Mouse (Mus musculus) left cerebral cortex, adult 18-20 months (tissue): ENCODE data around the gene Gtf2h4. TPM values are rescaled to one million over a fixed set of nuclear protein-coding genes. Genes with fewer than 3 reads are reported as not detected.

Source experiments
- DNase-seq, 2 experiments: peaks; one replicate each; pipeline ENCODE4 v3.0.0; 2021 to 2022; ENCODE audit warnings: low spot score in 2 of 2, mixed read lengths in 1 of 2
- total RNA-seq, 2 experiments: library from RNA; stranded (reverse); gene quantifications; 2 replicates each; pipeline ENCODE4 v1.2.3; 2021

Gene Gtf2h4
- total RNA-seq, 2 experiments from 2014 or later: 26.7 to 37.5 TPM

GRCm38 (mm10) chr17:35639352-35639751, 34.2 kb downstream of the Gtf2h4 start:
- no peak for DNase-seq

DNA sequence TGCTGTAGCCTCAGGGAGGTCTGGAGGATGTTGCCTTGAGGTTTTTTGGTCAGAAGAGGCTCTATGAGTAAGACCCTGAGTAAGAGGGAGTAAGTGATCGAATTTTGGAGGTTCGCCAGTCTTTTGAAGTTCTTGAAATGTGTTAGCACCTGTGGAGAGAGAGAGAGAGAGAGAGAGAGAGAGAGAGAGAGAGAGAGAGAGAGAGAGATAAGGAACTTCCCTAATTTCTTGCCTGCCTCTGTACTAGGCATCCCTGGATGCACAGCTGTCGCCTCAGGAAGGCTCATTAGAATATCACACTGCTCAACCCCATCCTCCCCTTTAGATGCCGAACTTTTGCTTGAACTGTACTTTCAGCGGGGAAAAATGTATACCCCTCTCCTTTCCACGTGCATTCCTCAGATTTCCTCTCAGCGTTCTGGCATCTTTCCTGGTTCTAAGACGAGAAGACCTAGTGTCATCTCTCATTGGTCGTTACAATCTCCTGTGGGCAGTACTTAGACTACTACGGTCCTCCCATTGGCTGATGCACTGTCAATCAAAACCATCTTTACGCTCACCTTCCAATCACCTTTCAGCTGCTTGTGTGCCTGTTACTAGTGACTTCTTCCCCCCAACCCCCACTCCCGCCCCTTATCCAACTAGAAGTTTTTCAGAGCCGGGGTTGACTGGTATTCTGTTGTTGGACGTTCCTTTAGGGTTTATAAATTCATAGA, 34.9 kb downstream of the Gtf2h4 start:
- DNase-seq: peak; percentile 18

- DNase-seq: peak; percentile 28 to 44
Measured at GRCm38 (mm10) chr17:35636363-35636762, 37.2 kb downstream of the Gtf2h4 start.

- DNase-seq: peak; percentile 81 to 83
Measured at GRCm38 (mm10) chr17:35635699-35636111, 37.8 kb downstream of the Gtf2h4 start.

DNA sequence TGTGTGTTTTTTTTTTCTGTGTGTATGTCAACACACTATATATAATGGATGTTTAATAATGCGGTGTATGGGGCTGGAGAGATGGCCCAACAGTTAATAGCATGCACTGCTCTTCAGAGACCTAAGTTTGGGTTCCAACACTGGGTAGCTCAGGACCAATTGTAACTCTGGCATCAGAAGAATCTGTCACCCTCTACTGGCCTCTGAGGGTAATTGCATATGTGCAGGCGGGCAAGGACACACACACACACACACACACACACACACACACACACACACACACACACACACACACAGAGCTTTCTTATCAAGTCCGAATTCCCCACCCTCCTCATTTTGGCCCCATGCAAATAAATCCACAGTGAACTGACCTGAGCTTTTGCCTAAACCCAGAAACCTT, 38.3 kb downstream of the Gtf2h4 start:
- peak in 1 of 2 experiments; percentile 12 for DNase-seq

DNA sequence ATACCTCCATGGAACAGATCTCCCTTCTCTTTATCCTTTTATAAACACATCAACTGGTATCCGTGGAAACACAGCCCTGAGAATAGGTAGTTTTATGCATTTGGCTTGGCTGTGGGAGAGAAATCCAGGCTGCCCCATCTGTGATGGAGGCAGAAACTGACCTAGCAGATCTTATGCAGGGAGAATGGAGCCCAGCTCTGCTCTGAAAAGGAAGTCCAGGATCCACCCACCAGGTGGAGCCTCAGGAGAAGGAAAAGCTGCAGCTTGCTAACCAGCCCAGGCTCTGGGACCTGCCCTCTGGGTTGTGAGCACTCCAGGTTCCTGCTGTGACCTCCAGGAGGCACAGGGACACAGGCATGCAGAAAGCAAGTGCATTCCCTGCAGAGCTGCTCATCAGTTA, 39.5 kb downstream of the Gtf2h4 start:
- peak; percentile 59 to 73 for DNase-seq

DNA sequence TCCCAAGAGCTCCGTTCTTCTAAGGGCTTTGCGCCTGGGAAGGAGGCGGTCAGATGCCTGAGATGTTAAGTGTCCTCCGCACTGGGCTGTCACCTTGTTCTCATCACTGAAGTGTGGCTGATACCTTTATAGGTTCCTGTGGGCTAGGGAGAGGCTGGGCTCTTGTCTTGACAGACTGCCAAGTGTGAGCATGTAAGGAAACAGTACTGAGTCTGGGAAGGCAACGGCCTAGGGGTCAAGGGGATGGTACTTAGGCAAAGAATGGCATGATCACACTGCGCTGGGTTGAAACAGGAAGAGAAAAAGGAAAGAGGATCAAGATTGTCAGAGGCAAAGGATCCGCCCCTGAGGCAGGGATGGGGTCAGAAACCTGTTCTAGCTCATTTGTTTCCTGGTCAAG, 47.0 kb downstream of the Gtf2h4 start, which contains the start of gene Gm9573:
TSS of gene Gm9573 (minus strand) at position 101 of the 400 bp plus-strand sequence.
- no peak for DNase-seq

Other genes with a start within 250 kb of the Gtf2h4 start
- gene H2-Q6, start 248.9 kb downstream of the Gtf2h4 start, total RNA-seq: 1 to 10 TPM in 1 of 2 experiments, under 1 TPM in 1; 0.96 to 1.4 TPM
- gene H2-Q7, start 234.6 kb downstream of the Gtf2h4 start, total RNA-seq: 1 to 10 TPM in 1 of 2 experiments, under 1 TPM in 1; 0.53 to 1.4 TPM
- gene H2-Q10, start 203.7 kb downstream of the Gtf2h4 start, total RNA-seq: under 1 TPM; 0.33 to 0.46 TPM
- not detected for gene Pou5f1, start 167.7 kb downstream of the Gtf2h4 start, total RNA-seq
- gene Tcf19, start 156.9 kb downstream of the Gtf2h4 start, total RNA-seq: 10 to 100 TPM; 10.1 to 13.7 TPM
- 10 to 100 TPM; 14.2 to 16.2 TPM for gene Cchcr1, start 156.6 kb downstream of the Gtf2h4 start, total RNA-seq
- gene Psors1c2, start 140.5 kb downstream of the Gtf2h4 start, total RNA-seq: under 1 TPM; 0.44 to 0.84 TPM
- 1 to 10 TPM in 1 of 2 experiments, under 1 TPM in 1; 1.00 to 1.7 TPM for gene Cdsn, start 121.6 kb downstream of the Gtf2h4 start, total RNA-seq
- gene 2300002M23Rik, start 106.3 kb downstream of the Gtf2h4 start, total RNA-seq: not detected
- gene Sfta2, start 72.2 kb downstream of the Gtf2h4 start, total RNA-seq: not detected
- not detected for gene Gm9573, start 47.1 kb downstream of the Gtf2h4 start, total RNA-seq
- not detected for gene Mucl3, start 30.0 kb downstream of the Gtf2h4 start, total RNA-seq
- gene Vars2, start 6.1 kb downstream of the Gtf2h4 start, total RNA-seq: 10 to 100 TPM; 34.3 to 35.1 TPM
- gene Ddr1, start 30.9 kb upstream of the Gtf2h4 start, total RNA-seq: 10 to 100 TPM; 49.0 to 51.5 TPM
- gene Ier3, start 147.9 kb upstream of the Gtf2h4 start, total RNA-seq: 10 to 100 TPM; 16.0 to 21.3 TPM
- gene Flot1, start 149.5 kb upstream of the Gtf2h4 start, total RNA-seq: 100 to 1,000 TPM; 127 to 158 TPM
- gene Tubb5, start 164.6 kb upstream of the Gtf2h4 start, total RNA-seq: 100 to 1,000 TPM; 442 to 465 TPM
- gene Mdc1, start 167.8 kb upstream of the Gtf2h4 start, total RNA-seq: 10 to 100 TPM; 17.6 to 17.7 TPM
- gene Nrm, start 187.6 kb upstream of the Gtf2h4 start, total RNA-seq: 1 to 10 TPM; 2.0 to 2.6 TPM
- 1 to 10 TPM; 8.9 to 9.1 TPM for gene Ppp1r18, start 191.9 kb upstream of the Gtf2h4 start, total RNA-seq
- 10 to 100 TPM; 30.6 to 32.3 TPM for gene Dhx16, start 206.1 kb upstream of the Gtf2h4 start, total RNA-seq
- 10 to 100 TPM; 56.4 to 57.5 TPM for gene 2310061I04Rik, start 223.7 kb upstream of the Gtf2h4 start, total RNA-seq
- 10 to 100 TPM; 53.6 to 56.3 TPM for gene Atat1, start 236.3 kb upstream of the Gtf2h4 start, total RNA-seq
- 10 to 100 TPM; 39.9 to 41.3 TPM for gene Mrps18b, start 242.7 kb upstream of the Gtf2h4 start, total RNA-seq
- gene Ppp1r10, start 242.7 kb upstream of the Gtf2h4 start, total RNA-seq: 10 to 100 TPM; 62.9 to 63.7 TPM